Mouse (Mus musculus) heart, adult 8-10 months (tissue): ENCODE data around the gene Tnfaip8l1. TPM values are rescaled to one million over a fixed set of nuclear protein-coding genes. Genes with fewer than 3 reads are reported as not detected.

Experiments used
- DNase-seq: peaks from one replicate; pipeline ENCODE4 v3.0.0; 2022; ENCODE audit warnings: low spot score
- total RNA-seq, 4 experiments: library from RNA; stranded (reverse); gene quantifications; 2 replicates each; pipeline ENCODE4 v1.2.4; 2022

Gene Tnfaip8l1
- total RNA-seq, 4 experiments from 2014 or later = 1.2 to 2.1 (median 1.4) TPM

- DNase-seq = no peak
Measured at GRCm38 (mm10) chr17:56175416-56175815, 13.1 kb downstream of the Tnfaip8l1 start.

- DNase-seq = no peak
Measured at GRCm38 (mm10) chr17:56182975-56183657, 20.8 kb downstream of the Tnfaip8l1 start.

GRCm38 (mm10) chr17:56183658-56184103 lies 21.4 kb downstream of the Tnfaip8l1 start, which contains the start of gene Mydgf:
Mydgf (minus strand) TSS chr17:56183920.
- DNase-seq = peak; percentile 96

DNA sequence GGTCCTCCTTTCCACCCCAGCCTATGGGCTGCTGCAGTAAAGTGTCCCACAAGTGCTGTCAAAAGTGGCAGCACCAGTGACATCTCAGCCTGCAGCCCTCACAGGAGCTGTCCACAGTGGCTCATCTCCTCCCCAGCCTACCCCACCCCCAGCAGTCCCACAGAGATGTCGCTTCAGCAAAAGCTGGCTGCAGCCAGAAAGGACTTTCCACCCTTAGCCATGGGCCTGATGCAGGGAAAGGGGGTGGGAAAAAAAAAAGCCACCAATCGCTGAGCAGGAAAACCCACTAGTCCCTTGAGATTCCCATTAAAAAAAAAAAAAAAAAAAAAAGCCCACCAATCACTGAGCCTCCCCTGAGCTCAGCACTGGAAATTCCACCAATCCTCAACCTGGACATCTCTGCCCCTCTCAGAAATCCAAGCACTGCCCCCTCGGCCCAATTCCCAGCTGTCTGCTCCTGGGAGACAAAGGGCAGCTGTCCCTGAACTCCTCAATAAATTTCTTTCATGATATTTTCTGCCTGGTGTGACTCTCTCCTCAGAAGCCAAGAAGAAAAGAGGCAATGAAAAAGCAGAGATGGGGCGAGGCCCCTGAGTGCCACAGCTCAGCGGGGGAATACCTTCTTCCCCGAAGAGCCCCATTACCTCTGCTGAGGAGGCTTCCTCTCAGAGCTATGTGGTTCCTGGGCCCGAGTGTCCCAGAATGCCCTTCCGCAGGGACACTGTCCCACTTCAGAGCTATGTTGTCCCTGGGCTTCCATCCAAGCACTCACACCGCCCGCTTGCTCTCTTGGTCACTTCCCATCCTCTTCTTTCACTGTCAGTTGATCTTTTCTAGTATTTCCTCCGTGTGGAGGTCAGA lies 23.2 kb downstream of the Tnfaip8l1 start:
- DNase-seq = peak; percentile 79

DNA sequence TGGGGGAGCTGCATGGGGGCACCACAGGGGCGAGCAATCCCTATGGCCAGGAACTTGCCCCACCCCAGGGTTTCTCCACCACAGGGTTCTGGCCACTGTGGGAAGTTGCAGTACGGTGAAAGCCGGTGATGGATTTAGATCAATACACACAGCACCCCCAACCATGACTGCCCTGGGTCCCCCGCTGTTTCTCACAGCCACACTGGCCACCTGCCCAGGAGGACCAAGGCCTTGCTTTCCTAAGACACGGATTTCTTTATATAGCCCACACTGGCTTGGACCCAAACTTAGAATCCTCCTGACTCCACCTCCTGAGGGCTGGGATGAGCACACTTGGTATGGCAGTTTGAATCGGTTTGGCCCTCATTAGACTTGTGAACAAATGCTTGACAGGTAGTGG lies 29.0 kb downstream of the Tnfaip8l1 start:
- no peak for DNase-seq

DNA sequence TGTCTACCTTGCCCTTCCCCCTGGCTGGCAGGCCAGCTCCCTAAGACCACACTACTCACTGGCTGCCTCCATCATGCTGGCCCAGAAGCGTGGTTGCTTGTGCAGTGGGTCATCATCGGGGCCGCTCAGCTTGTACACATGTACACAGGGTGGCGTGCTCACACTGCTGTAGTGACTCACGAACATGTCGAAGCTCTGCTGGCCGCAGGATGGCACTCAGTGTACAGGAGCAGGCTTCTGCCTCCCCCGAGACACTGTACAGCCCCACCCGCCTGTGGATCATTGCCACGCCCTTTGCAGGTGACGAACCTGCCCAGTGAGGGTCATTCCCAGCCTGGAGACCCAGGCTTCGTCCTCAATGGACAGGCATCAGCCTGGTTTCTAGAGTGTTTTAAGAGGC lies 32.1 kb downstream of the Tnfaip8l1 start:
- DNase-seq = no peak

GRCm38 (mm10) chr17:56194765-56195164 lies 32.5 kb downstream of the Tnfaip8l1 start:
- no peak for DNase-seq

DNA sequence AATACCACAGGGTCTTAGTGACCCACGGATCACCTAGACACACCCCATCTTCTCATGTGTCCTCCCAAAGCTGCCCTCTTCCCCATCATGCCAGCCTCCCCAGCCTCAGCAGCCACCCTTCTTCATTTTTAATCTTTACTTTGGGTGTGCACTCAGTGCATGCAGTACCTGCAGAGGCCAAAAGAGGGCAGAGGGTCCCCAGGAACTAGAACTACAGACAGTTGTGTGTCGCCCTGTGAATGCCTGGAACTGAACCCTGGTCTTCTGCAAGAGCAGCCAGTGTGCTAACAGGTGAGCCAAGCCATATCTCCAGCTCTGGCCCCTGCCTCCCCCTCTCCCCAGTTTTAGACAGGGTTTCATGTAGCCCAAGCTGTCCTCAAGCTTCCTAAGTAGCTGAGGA lies 34.6 kb downstream of the Tnfaip8l1 start:
- no peak for DNase-seq

- no peak for DNase-seq
Measured at GRCm38 (mm10) chr17:56200586-56200985, 38.3 kb downstream of the Tnfaip8l1 start.

DNA sequence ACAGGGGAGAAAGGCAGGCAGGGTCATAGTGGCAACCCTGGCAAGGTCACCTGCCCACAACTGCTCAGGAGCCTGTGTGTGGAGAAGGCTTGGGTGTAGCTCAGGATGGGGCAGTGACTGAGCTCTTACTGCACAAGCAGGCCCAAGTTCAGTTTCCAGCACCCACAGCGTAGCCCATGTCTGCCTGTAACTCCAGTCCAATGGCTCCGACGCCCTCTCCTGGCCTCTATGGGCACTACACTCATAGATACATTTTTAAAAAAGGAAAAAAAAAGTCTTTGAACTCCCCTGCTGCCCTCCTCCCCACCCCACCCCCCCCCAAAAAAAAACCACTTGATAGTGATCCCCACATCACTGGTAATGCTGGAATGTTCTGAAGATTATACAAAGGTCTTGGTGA lies 39.4 kb downstream of the Tnfaip8l1 start:
- no peak for DNase-seq

- no peak for DNase-seq
Measured at GRCm38 (mm10) chr17:56202476-56202875, 40.2 kb downstream of the Tnfaip8l1 start.

- no peak for DNase-seq
Measured at GRCm38 (mm10) chr17:56203729-56204128, 41.5 kb downstream of the Tnfaip8l1 start.

- no peak for DNase-seq
Measured at GRCm38 (mm10) chr17:56206276-56206884, 44.1 kb downstream of the Tnfaip8l1 start.

- no peak for DNase-seq
Measured at GRCm38 (mm10) chr17:56206986-56207674, 44.9 kb downstream of the Tnfaip8l1 start.

GRCm38 (mm10) chr17:56207963-56208530 lies 45.8 kb downstream of the Tnfaip8l1 start:
- DNase-seq = no peak

GRCm38 (mm10) chr17:56208821-56209220 lies 46.5 kb downstream of the Tnfaip8l1 start:
- DNase-seq = peak; percentile 26

DNA sequence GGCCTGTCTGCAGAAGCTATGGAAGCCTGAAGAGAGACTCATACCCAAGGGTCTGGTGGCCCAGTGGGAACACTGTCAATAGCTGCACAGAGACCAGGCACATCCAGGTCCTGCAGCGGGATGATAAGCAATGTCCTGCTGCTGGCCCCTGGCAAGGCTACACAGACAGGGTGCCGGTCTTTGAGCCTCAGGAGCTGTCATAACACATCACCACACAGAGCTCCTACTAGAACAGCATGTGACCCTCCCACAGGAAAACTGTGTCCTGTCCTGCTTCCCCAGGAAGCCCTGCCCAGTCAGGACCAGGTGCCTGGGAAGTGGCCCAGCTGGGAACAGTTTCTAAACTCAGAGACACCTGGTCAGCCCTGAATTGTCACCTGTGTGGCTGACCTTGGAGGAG lies 48.8 kb downstream of the Tnfaip8l1 start:
- DNase-seq = peak; percentile 68

- DNase-seq = no peak
Measured at GRCm38 (mm10) chr17:56212676-56213075, 50.4 kb downstream of the Tnfaip8l1 start.

GRCm38 (mm10) chr17:56214229-56214628 lies 52.0 kb downstream of the Tnfaip8l1 start:
- DNase-seq = no peak

DNA sequence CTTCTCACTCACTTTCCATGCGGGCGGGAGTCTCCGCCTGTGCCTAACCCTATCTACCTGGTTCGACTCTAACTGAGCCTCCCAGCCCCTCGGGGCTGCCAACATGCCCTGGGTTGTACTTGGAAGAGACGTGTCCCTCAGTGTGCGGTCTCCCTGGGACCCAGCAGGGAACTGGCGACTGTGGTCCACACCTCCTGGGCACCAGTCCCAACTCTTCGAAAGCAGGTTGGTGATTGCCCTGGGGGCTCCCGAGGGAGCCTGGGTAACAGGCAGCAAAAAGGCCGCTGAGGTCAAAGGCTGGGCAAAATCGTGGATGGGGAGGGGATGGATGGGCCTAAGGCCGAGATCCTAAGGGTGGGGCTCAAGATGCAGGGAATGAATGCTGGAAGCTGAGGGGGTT lies 55.4 kb downstream of the Tnfaip8l1 start:
- DNase-seq = no peak
